Mouse (Mus musculus) heart, adult 2 months (tissue): ENCODE data around the gene Tmem170b. TPM values are rescaled to one million over a fixed set of nuclear protein-coding genes. Genes with fewer than 3 reads are reported as not detected.

ENCODE experiments used
- DNase-seq, 2 experiments: peaks; one replicate each; pipeline ENCODE4 v3.0.0; 2021
- H3K27ac ChIP-seq: fragments of 200-600 bp; 2 replicates; pipeline ENCODE4 v1.8.1; 2022
- H3K27me3 ChIP-seq: fragments of 200-500 bp; 2 replicates; pipeline ENCODE4 v1.6.1; 2012; ENCODE audit warnings: mild to moderate bottlenecking, low read length, inconsistent platforms, mixed read lengths; ENCODE audit not compliant: control insufficient read depth, insufficient read depth
- H3K36me3 ChIP-seq: fragments of 200-500 bp; 2 replicates; pipeline ENCODE4 v1.6.1; 2012; ENCODE audit warnings: low read length, inconsistent platforms; ENCODE audit not compliant: control insufficient read depth, insufficient read depth
- H3K4me1 ChIP-seq: fragments of 200-500 bp; 2 replicates; pipeline ENCODE4 v1.6.1; 2011; ENCODE audit warnings: low read length; ENCODE audit not compliant: control insufficient read depth, insufficient read depth
- H3K4me3 ChIP-seq: fragments of 200-600 bp; 2 replicates; pipeline ENCODE4 v1.8.1; 2022
- H3K79me2 ChIP-seq: fragments of 200-500 bp; replicated peaks from 2 replicates; pipeline ENCODE4 v1.6.1; 2012; ENCODE audit warnings: mild to moderate bottlenecking, inconsistent platforms, low read length, moderate library complexity, mixed read lengths; ENCODE audit not compliant: control insufficient read depth, insufficient read depth
- H3K9ac ChIP-seq: fragments of 200-500 bp; 2 replicates; pipeline ENCODE4 v1.6.1; 2012; ENCODE audit warnings: low read depth, mild to moderate bottlenecking, control low read depth, inconsistent platforms, low read length, mixed read lengths
- CTCF ChIP-seq: fragments of 200-600 bp; IDR thresholded peaks from 2 replicates; pipeline ENCODE4 v1.8.1; 2022; ENCODE audit warnings: antibody characterized with exemption, mild to moderate bottlenecking, moderate library complexity
- EP300 ChIP-seq: fragments of 200-500 bp; IDR thresholded peaks from 2 replicates; pipeline ENCODE4 v1.6.1; 2011; ENCODE audit warnings: low read depth, low read length, control low read depth; ENCODE audit not compliant: insufficient read depth
- POLR2A ChIP-seq: fragments of 200-500 bp; IDR thresholded peaks from 2 replicates; pipeline ENCODE4 v1.6.1; 2011; ENCODE audit warnings: mild to moderate bottlenecking, low read depth, low read length, control low read depth; ENCODE audit not compliant: insufficient read depth
- whole genome bisulfite sequencing: fragments of 180-500 bp; shearing (Covaris S2); methylation state at CpG from one replicate; pipeline ENCODE4 v1.1.7; 2018; 5-methylcytosine and 5-hydroxymethylcytosine counted together
- intact Hi-C: fragments of 180-260 bp; cut with DNase I; formaldehyde crosslinking; loops from one replicate; pipeline ENCODE4 v1.15.1; 2025
- polyA plus RNA-seq: library from polyadenylated mRNA; depleted of rRNA; stranded (reverse); fragments of >200 nt; gene quantifications from 2 replicates; pipeline ENCODE4 v1.2.3, GENCODE M21; 2012
- total RNA-seq, 2 experiments: library from RNA; stranded (reverse); gene quantifications; 2 replicates each; pipeline ENCODE4 v1.2.3; 2021

Tmem170b gene
- total and polyA plus RNA-seq, 3 experiments: 3.6 to 27.1 (median 22.0) TPM

DNA sequence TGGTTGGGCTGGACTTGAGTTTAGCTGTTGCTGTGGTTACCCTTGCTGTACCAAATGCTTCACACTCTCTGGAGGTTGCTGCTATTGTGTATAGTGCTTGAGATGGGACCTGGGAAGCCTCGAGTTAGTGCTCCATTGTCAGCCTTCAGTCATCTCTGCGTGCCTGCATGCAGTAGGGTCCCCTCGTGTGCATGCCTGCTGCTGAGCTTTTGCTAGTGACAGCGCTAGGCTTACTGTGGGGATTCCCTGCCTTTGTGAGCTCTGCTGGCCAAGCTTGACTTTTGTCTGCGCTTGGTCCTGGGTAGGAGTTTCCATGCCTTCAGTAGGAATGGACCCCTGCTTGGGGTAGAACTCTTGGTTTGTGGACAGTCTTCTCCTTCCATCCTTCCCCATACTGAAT is 9.3 kb downstream of the Tmem170b start:
- Histone ChIP-seq H3K27ac (no peak overlapping the region), H3K79me2 (peaks cover 10% of the 10 kb centered on the region; the same call in 1 of the 2 replicates), H3K9ac (no peak overlapping the region), H3K36me3 (no peaks in the 10 kb centered on the region), H3K4me1 (peaks cover 6% of the 10 kb centered on the region), H3K27me3 (no peaks in the 10 kb centered on the region), H3K4me3 (no peak overlapping the region)
- no peak for DNase-seq
- intact Hi-C loops: no loop called here
- WGBS: 67% methylated on average over 5 of the region's 5 CpGs
- TF ChIP-seq POLR2A: no peak
- TF ChIP-seq CTCF: no peak
- no peak for TF ChIP-seq EP300

DNA sequence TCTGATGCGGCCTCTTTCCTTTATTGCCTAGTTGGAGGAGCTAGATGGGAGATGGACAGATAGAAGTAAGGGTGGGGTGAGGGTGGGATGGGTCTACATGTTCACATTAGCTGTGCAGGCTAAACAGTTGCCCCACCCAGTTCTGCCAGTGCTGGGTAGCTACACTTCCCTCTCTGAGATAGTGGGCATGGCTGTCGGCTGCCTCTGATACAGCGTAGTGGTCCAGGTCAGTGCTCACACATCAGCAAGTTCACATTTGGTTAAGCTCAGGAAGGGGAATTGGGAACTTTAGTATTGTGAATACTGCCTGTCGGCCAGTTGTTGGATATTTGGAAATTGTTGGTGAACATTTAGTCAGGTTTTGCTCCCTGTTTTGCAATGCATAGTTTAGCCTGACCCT is 13.8 kb downstream of the Tmem170b start:
- DNase-seq: no peak
- 74% methylated on average over 4 of the region's 4 CpGs for WGBS
- intact Hi-C loops: no loop called here
- no peak overlapping the region for H3K9ac ChIP-seq
- peaks cover 7% of the 10 kb centered on the region; the same call in 1 of the 2 replicates for H3K79me2 ChIP-seq
- TF ChIP-seq EP300: no peak
- no peak for TF ChIP-seq POLR2A
- no peak for TF ChIP-seq CTCF
- no peak overlapping the region for H3K27ac ChIP-seq
- H3K36me3 ChIP-seq: peaks cover 10% of the 10 kb centered on the region
- H3K4me1 ChIP-seq: peaks cover 18% of the 10 kb centered on the region
- H3K27me3 ChIP-seq: no peaks in the 10 kb centered on the region
- no peak overlapping the region for H3K4me3 ChIP-seq

DNA sequence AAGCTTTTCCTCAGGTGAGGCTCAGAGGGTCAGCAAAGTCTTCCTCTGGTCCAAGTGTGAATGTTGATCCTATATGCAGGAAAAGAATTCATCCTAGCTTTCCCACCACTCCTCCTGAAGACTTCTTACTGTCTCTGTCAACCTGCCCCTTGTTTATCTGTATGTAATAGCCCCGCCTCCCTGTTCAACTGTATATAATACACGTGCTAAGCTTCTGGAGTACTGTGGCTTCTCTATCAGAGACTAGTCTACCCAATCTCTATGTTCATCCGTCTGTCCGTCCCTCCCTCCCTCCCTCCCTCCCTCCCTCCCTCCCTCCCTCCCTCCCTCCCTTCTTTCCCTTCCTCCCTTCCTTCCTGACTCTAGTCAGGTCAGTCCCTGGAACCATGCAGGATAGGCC is 14.4 kb downstream of the Tmem170b start:
- Histone ChIP-seq H3K4me1 (peaks cover 16% of the 10 kb centered on the region), H3K4me3 (no peak overlapping the region), H3K79me2 (peaks cover 5% of the 10 kb centered on the region; the same call in 1 of the 2 replicates), H3K27ac (no peak overlapping the region), H3K27me3 (no peaks in the 10 kb centered on the region), H3K9ac (no peak overlapping the region), H3K36me3 (peaks cover 10% of the 10 kb centered on the region)
- WGBS: 77% methylated on average over 4 of the region's 4 CpGs
- no peak for DNase-seq
- intact Hi-C loops: loop anchor here (10.0 kb wide), 1 partner anchor 475 kb away; no protein-coding TSS in a partner anchor
- TF ChIP-seq POLR2A (no peak), EP300 (no peak), CTCF (no peak)

GRCm38 (mm10) chr13:41624123-41624522 is 18.4 kb downstream of the Tmem170b start:
- Histone ChIP-seq H3K9ac (no peak overlapping the region), H3K36me3 (peaks cover 10% of the 10 kb centered on the region), H3K4me3 (no peak overlapping the region), H3K79me2 (0 out of 2 replicates have a peak, but pooled peaks cover 1% of the 10 kb centered on the region), H3K27me3 (no peaks in the 10 kb centered on the region), H3K27ac (no peak overlapping the region), H3K4me1 (peaks cover 15% of the 10 kb centered on the region)
- intact Hi-C loops: loop anchor here (10.0 kb wide), 1 partner anchor 479 kb away; no protein-coding TSS in a partner anchor
- TF ChIP-seq EP300 (no peak), CTCF (no peak), POLR2A (no peak)
- WGBS: 51% methylated on average over 1 of the region's 1 CpGs
- no peak for DNase-seq

DNA sequence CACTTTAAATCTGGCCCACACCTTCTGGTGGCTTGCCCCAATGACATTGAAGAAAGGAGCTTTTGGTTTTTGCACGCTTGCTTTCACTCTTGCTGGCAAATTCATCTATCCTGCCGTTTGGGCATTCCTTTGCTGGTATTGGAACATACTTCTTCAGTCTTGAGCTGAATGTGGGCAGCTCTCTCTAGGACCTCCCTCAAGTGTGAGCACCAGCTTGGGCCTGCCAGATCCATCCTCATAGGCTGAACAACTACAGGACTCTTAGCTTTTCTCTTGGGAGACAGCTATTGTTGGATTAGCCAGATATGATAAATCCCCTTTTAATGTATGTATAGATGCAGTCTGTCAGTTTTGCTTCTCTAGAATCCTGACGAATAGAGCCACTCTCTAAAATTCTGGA is 19.5 kb downstream of the Tmem170b start:
- H3K4me3 ChIP-seq: no peak overlapping the region
- no peak overlapping the region for H3K9ac ChIP-seq
- H3K27ac ChIP-seq: no peak overlapping the region
- TF ChIP-seq POLR2A: no peak
- TF ChIP-seq CTCF: no peak
- TF ChIP-seq EP300: no peak
- H3K36me3 ChIP-seq: peaks cover 10% of the 10 kb centered on the region
- intact Hi-C loops: loop anchor here (10.0 kb wide), 1 partner anchor 480 kb away; no protein-coding TSS in a partner anchor
- 86% methylated on average over 3 of the region's 3 CpGs for WGBS
- H3K4me1 ChIP-seq: peaks cover 13% of the 10 kb centered on the region
- H3K79me2 ChIP-seq: 0 out of 2 replicates have a peak, but pooled peaks cover 1% of the 10 kb centered on the region
- DNase-seq: no peak
- H3K27me3 ChIP-seq: no peaks in the 10 kb centered on the region

DNA sequence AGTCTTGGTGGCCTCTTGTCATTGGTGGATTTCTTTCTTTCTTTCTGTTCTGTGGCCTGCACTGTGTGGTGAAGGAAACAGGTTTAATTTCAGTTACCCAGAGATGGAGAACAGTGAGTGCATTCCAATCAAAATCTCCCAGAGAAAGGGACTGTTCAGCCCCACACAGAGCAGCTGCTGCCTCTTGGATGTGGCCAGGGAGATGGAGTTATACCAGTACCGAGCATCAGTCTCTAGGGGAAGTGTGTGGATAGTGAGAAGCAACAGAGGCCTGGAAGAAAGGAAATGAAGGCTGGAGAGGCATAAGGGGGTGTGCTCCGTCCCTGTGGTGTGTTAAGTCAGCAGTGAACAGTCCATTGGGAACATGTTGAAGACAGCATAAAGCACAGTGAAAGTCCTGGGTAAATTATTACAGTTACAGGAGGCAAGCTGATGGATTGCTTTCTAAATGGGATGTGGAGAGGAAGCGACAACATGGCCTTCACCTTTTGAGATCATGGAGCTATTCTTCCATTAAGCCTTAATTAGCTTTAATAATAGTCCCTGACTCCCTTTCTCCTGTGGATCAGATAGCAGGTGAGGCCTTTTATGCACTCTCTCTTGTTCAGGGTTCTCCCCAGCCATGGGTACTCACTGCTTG is 21.7 kb downstream of the Tmem170b start:
- Histone ChIP-seq H3K36me3 (peaks cover 7% of the 10 kb centered on the region), H3K27me3 (no peaks in the 10 kb centered on the region), H3K27ac (no peak overlapping the region), H3K4me1 (peaks cover 11% of the 10 kb centered on the region), H3K9ac (no peak overlapping the region), H3K79me2 (0 out of 2 replicates have a peak, but pooled peaks cover 2% of the 10 kb centered on the region), H3K4me3 (no peak overlapping the region)
- intact Hi-C loops: loop anchor here (10.0 kb wide), 1 partner anchor 483 kb away; no protein-coding TSS in a partner anchor
- no peak for DNase-seq
- no peak for TF ChIP-seq EP300
- TF ChIP-seq CTCF: no peak
- 51% methylated on average over 3 of the region's 3 CpGs for WGBS
